Mouse (Mus musculus) embryonic facial prominence, embryonic 14.5 days (tissue): Measurements from ENCODE around the gene Macf1. TPM values are rescaled to one million over a fixed set of nuclear protein-coding genes. Genes with fewer than 3 reads are reported as not detected.

Experiments
- ATAC-seq: fragments of 200-750 bp; cut with Nextera tagmentation; 2 replicates; pipeline ENCODE4 v1.8.0; 2017; ENCODE audit warnings: low read depth, moderate number of reproducible peaks, moderate TSS enrichment
- DNase-seq: peaks from one replicate; pipeline ENCODE4 v3.0.0-alpha.2; 2015; ENCODE audit warnings: low spot score
- H3K27ac ChIP-seq: fragments of 300-500 bp; sonication (generic); replicated peaks from 2 replicates; pipeline ENCODE4 v1.5.1; 2014; ENCODE audit warnings: low read depth, mild to moderate bottlenecking, low read length, moderate library complexity
- H3K27me3 ChIP-seq: fragments of 300-500 bp; sonication (generic); replicated peaks from 2 replicates; pipeline ENCODE4 v1.6.1; 2014; ENCODE audit warnings: low read length; ENCODE audit not compliant: control insufficient read depth, insufficient read depth
- H3K36me3 ChIP-seq: fragments of 300-500 bp; sonication (generic); 2 replicates; pipeline ENCODE4 v1.6.1; 2014; ENCODE audit warnings: low read length, mixed read lengths; ENCODE audit not compliant: control insufficient read depth, insufficient read depth
- H3K4me1 ChIP-seq: fragments of 300-500 bp; sonication (generic); 2 replicates; pipeline ENCODE4 v1.6.1; 2014; ENCODE audit warnings: antibody characterized with exemption, low read length; ENCODE audit not compliant: control insufficient read depth, insufficient read depth
- H3K4me2 ChIP-seq: fragments of 300-500 bp; sonication (generic); 2 replicates; pipeline ENCODE4 v1.6.1; 2014; ENCODE audit warnings: low read depth, mild to moderate bottlenecking, low read length, moderate library complexity, mixed read lengths
- H3K4me3 ChIP-seq: fragments of 300-500 bp; sonication (generic); 2 replicates; pipeline ENCODE4 v1.5.1; 2014; ENCODE audit warnings: low read depth, mild to moderate bottlenecking, low read length
- H3K9ac ChIP-seq: fragments of 300-500 bp; sonication (generic); 2 replicates; pipeline ENCODE4 v1.6.1; 2014; ENCODE audit warnings: low read depth, mild to moderate bottlenecking, low read length, moderate library complexity, mixed read lengths
- H3K9me3 ChIP-seq: fragments of 300-500 bp; sonication (generic); 2 replicates; pipeline ENCODE4 v1.6.1; 2016; ENCODE audit warnings: low read length; ENCODE audit not compliant: control insufficient read depth
- WGBS: fragments of 180-500 bp; shearing (Covaris S2); extraction: QIAGEN DNeasy Blood & Tissue Kit; methylation state at CpG from one replicate; pipeline ENCODE4 v1.1.7; 2014; 5-methylcytosine and 5-hydroxymethylcytosine counted together
- polyA plus RNA-seq: library from polyadenylated mRNA; unstranded; fragments of >200 nt; fragmentation: Nextera tagmentation; extraction: Ambion mirVana; gene quantifications from 2 replicates; pipeline ENCODE4 v1.2.1, GENCODE M21; 2014

The Macf1 gene
- polyA plus RNA-seq, 1 experiment from 2014 or later = 80.5 TPM

- ATAC-seq (no peak), DNase-seq (no peak)
- Histone ChIP-seq H3K27me3 (no peaks in the 10 kb centered on the region), H3K9me3 (no peaks in the 10 kb centered on the region), H3K9ac (no peak overlapping the region), H3K27ac (no peak overlapping the region), H3K36me3 (peaks cover 94% of the 10 kb centered on the region), H3K4me3 (no peak overlapping the region), H3K4me2 (no peak overlapping the region), H3K4me1 (no peaks in the 10 kb centered on the region)
- WGBS = 89% methylated on average over 7 of the region's 7 CpGs
Measured at GRCm38 (mm10) chr4:123383173-123383572, 301.0 kb downstream of the Macf1 start.

- no peak overlapping the region for H3K27ac ChIP-seq
- no peaks in the 10 kb centered on the region for H3K27me3 ChIP-seq
- 88% methylated on average over 4 of the region's 4 CpGs for WGBS
- H3K4me2 ChIP-seq = no peak overlapping the region
- ATAC-seq (no peak), DNase-seq (no peak)
- H3K9me3 ChIP-seq = no peaks in the 10 kb centered on the region
- no peak overlapping the region for H3K4me3 ChIP-seq
- H3K9ac ChIP-seq = no peak overlapping the region
- no peaks in the 10 kb centered on the region for H3K4me1 ChIP-seq
- H3K36me3 ChIP-seq = peaks cover 90% of the 10 kb centered on the region
Measured at GRCm38 (mm10) chr4:123382051-123382450, 302.1 kb downstream of the Macf1 start.

GRCm38 (mm10) chr4:123381598-123381997 lies 302.6 kb downstream of the Macf1 start:
- H3K27ac ChIP-seq = no peak overlapping the region
- no peaks in the 10 kb centered on the region for H3K27me3 ChIP-seq
- H3K4me2 ChIP-seq = no peak overlapping the region
- no peak overlapping the region for H3K9ac ChIP-seq
- peaks cover 90% of the 10 kb centered on the region for H3K36me3 ChIP-seq
- WGBS = 91% methylated on average over 11 of the region's 11 CpGs
- no peaks in the 10 kb centered on the region for H3K4me1 ChIP-seq
- no peak overlapping the region for H3K4me3 ChIP-seq
- H3K9me3 ChIP-seq = no peaks in the 10 kb centered on the region
- no peak for DNase-seq
- no peak for ATAC-seq

GRCm38 (mm10) chr4:123376031-123376430 lies 308.1 kb downstream of the Macf1 start:
- no peak overlapping the region for H3K4me3 ChIP-seq
- no peak overlapping the region for H3K9ac ChIP-seq
- H3K27ac ChIP-seq = no peak overlapping the region
- no peak for DNase-seq
- H3K4me1 ChIP-seq = no peaks in the 10 kb centered on the region
- WGBS = 91% methylated on average over 3 of the region's 3 CpGs
- H3K9me3 ChIP-seq = no peaks in the 10 kb centered on the region
- H3K27me3 ChIP-seq = no peaks in the 10 kb centered on the region
- no peak overlapping the region for H3K4me2 ChIP-seq
- no peak for ATAC-seq
- H3K36me3 ChIP-seq = peaks cover 90% of the 10 kb centered on the region

- H3K36me3 ChIP-seq = peaks cover 91% of the 10 kb centered on the region
- DNase-seq (no peak), ATAC-seq (no peak)
- 92% methylated on average over 12 of the region's 12 CpGs for WGBS
- H3K27ac ChIP-seq = no peak overlapping the region
- H3K9ac ChIP-seq = no peak overlapping the region
- no peak overlapping the region for H3K4me3 ChIP-seq
- H3K4me2 ChIP-seq = no peak overlapping the region
- no peaks in the 10 kb centered on the region for H3K27me3 ChIP-seq
- H3K9me3 ChIP-seq = no peaks in the 10 kb centered on the region
- H3K4me1 ChIP-seq = no peaks in the 10 kb centered on the region
Measured at GRCm38 (mm10) chr4:123374316-123375008, 309.7 kb downstream of the Macf1 start.

GRCm38 (mm10) chr4:123363555-123363954 lies 320.6 kb downstream of the Macf1 start:
- Histone ChIP-seq H3K27ac (no peak overlapping the region), H3K4me3 (no peak overlapping the region), H3K9me3 (no peaks in the 10 kb centered on the region), H3K36me3 (peaks cover 85% of the 10 kb centered on the region), H3K4me1 (no peaks in the 10 kb centered on the region), H3K4me2 (no peak overlapping the region), H3K9ac (no peak overlapping the region), H3K27me3 (no peaks in the 10 kb centered on the region)
- WGBS = 96% methylated on average over 4 of the region's 4 CpGs
- ATAC-seq (no peak), DNase-seq (no peak)

- 94% methylated on average over 12 of the region's 12 CpGs for WGBS
- DNase-seq (no peak), ATAC-seq (no peak)
- Histone ChIP-seq H3K4me3 (no peak overlapping the region), H3K9ac (no peak overlapping the region), H3K9me3 (no peaks in the 10 kb centered on the region), H3K36me3 (peaks cover 79% of the 10 kb centered on the region), H3K27me3 (no peaks in the 10 kb centered on the region), H3K4me1 (no peaks in the 10 kb centered on the region), H3K27ac (no peak overlapping the region), H3K4me2 (no peak overlapping the region)
Measured at GRCm38 (mm10) chr4:123360771-123361170, 323.4 kb downstream of the Macf1 start.

- Histone ChIP-seq H3K27ac (no peak overlapping the region), H3K36me3 (peaks cover 79% of the 10 kb centered on the region), H3K9ac (no peak overlapping the region), H3K27me3 (no peaks in the 10 kb centered on the region), H3K4me3 (no peak overlapping the region), H3K4me1 (no peaks in the 10 kb centered on the region), H3K4me2 (no peak overlapping the region), H3K9me3 (no peaks in the 10 kb centered on the region)
- ATAC-seq (no peak), DNase-seq (no peak)
- 93% methylated on average over 7 of the region's 7 CpGs for WGBS
Measured at GRCm38 (mm10) chr4:123358613-123359012, 325.5 kb downstream of the Macf1 start.

- Histone ChIP-seq H3K27ac (no peak overlapping the region), H3K9ac (no peak overlapping the region), H3K4me3 (no peak overlapping the region), H3K36me3 (peaks cover 79% of the 10 kb centered on the region), H3K4me1 (no peaks in the 10 kb centered on the region), H3K27me3 (no peaks in the 10 kb centered on the region), H3K9me3 (no peaks in the 10 kb centered on the region), H3K4me2 (no peak overlapping the region)
- DNase-seq (no peak), ATAC-seq (no peak)
- WGBS = 91% methylated on average over 8 of the region's 8 CpGs
Measured at GRCm38 (mm10) chr4:123355941-123356340, 328.2 kb downstream of the Macf1 start.
